Mouse (Mus musculus): Measurements from ENCODE around the gene Samd14. TPM values are rescaled to one million over a fixed set of nuclear protein-coding genes. Genes with fewer than 3 reads are reported as not detected.

Samd14 gene
- polyA plus RNA-seq, 1 experiment from 2014 or later: 135 TPM

GRCm38 (mm10) chr11:95074694-95075093 is 65.0 kb downstream of the Samd14 start:
- Histone ChIP-seq H3K4me3 (replicated peaks; ENCODE audit: low read depth, low read length) (peak overlapping the region; percentile 53; the same call in 1 of the 2 replicates), H3K27me3 (ENCODE audit: control insufficient read depth, insufficient read depth, low read length) (peaks cover 16% of the 10 kb centered on the region; the same call in 1 of the 2 replicates), H3K27ac (replicated peaks; ENCODE audit: low read depth, low read length) (no peak overlapping the region), H3K9me3 (ENCODE audit: control insufficient read depth, low read length) (no peaks in the 10 kb centered on the region), H3K9ac (replicated peaks; ENCODE audit: low read length) (no peak overlapping the region), H3K4me1 (ENCODE audit: control insufficient read depth, insufficient read depth, low read length) (peaks cover 13% of the 10 kb centered on the region), H3K36me3 (ENCODE audit: control insufficient read depth, insufficient read depth, low read length) (no peaks in the 10 kb centered on the region), H3K4me2 (ENCODE audit: low read length) (peak overlapping the region; percentile 82)
- WGBS: 84% methylated on average over 4 of the region's 4 CpGs
- no peak for ATAC-seq (ENCODE audit: low FRiP score, low TSS enrichment)
- no peak for DNase-seq

GRCm38 (mm10) chr11:95075197-95076040 is 65.7 kb downstream of the Samd14 start:
- Histone ChIP-seq H3K9me3 (ENCODE audit: control insufficient read depth, low read length) (no peaks in the 10 kb centered on the region), H3K4me2 (ENCODE audit: low read length) (peak overlapping the region; percentile 82), H3K36me3 (ENCODE audit: control insufficient read depth, insufficient read depth, low read length) (no peaks in the 10 kb centered on the region), H3K9ac (replicated peaks; ENCODE audit: low read length) (peak overlapping the region; percentile 68), H3K4me3 (replicated peaks; ENCODE audit: low read depth, low read length) (peak overlapping the region; percentile 53), H3K27ac (replicated peaks; ENCODE audit: low read depth, low read length) (no peak overlapping the region), H3K4me1 (ENCODE audit: control insufficient read depth, insufficient read depth, low read length) (peaks cover 13% of the 10 kb centered on the region), H3K27me3 (ENCODE audit: control insufficient read depth, insufficient read depth, low read length) (peaks cover 16% of the 10 kb centered on the region; the same call in 1 of the 2 replicates)
- WGBS: 9% methylated on average over 19 of the region's 19 CpGs
- ATAC-seq (ENCODE audit: low FRiP score, low TSS enrichment): no peak
- DNase-seq: no peak

Other genes with a start within 250 kb of the Samd14 start
- gene Tmem92, start 227.2 kb upstream of the Samd14 start, polyA plus RNA-seq (2014; fragmentation: Nextera tagmentation; extraction: Ambion mirVana): not detected in 2 replicates
- gene Col1a1, start 73.7 kb upstream of the Samd14 start, polyA plus RNA-seq (2014; fragmentation: Nextera tagmentation; extraction: Ambion mirVana): 0.98 and 64.7 TPM in 2 replicates
- gene Hils1, start 42.3 kb upstream of the Samd14 start, polyA plus RNA-seq (2014; fragmentation: Nextera tagmentation; extraction: Ambion mirVana): not detected in 2 replicates
- not detected in 2 replicates for gene Sgca, start 33.6 kb upstream of the Samd14 start, polyA plus RNA-seq (2014; fragmentation: Nextera tagmentation; extraction: Ambion mirVana)
- gene Ppp1r9b, start 18.8 kb upstream of the Samd14 start, polyA plus RNA-seq (2014; fragmentation: Nextera tagmentation; extraction: Ambion mirVana): 27.1 and 27.6 TPM in 2 replicates
- 21.5 and 22.7 TPM in 2 replicates for gene Pdk2, start 31.5 kb downstream of the Samd14 start, polyA plus RNA-seq (2014; fragmentation: Nextera tagmentation; extraction: Ambion mirVana)
- 9.0 and 11.7 TPM in 2 replicates for gene Itga3, start 66.9 kb downstream of the Samd14 start, polyA plus RNA-seq (2014; fragmentation: Nextera tagmentation; extraction: Ambion mirVana)
- gene Dlx3, start 110.2 kb downstream of the Samd14 start, polyA plus RNA-seq (2014; fragmentation: Nextera tagmentation; extraction: Ambion mirVana): 0.13 and 0.38 TPM in 2 replicates
- gene Dlx4, start 136.4 kb downstream of the Samd14 start, polyA plus RNA-seq (2014; fragmentation: Nextera tagmentation; extraction: Ambion mirVana): 0.12 TPM in 1 of 2 replicates, not detected in the other

Data from midbrain, embryonic 14.5 days (tissue).